Mouse (Mus musculus) brown adipose tissue, adult 24 weeks (tissue): ENCODE measurements around the gene Ell3. TPM values are rescaled to one million over a fixed set of nuclear protein-coding genes. Genes with fewer than 3 reads are reported as not detected.
A peak's percentile ranks its signal among the peaks of the same experiment; 100 is the strongest.

Experiments
- H3K27ac ChIP-seq: fragments of 200-500 bp; replicated peaks from 2 replicates; pipeline ENCODE4 v1.5.1; 2012; ENCODE audit warnings: low read depth, mild to moderate bottlenecking, low read length
- H3K4me1 ChIP-seq: fragments of 200-500 bp; 2 replicates; pipeline ENCODE4 v1.6.1; 2012; ENCODE audit warnings: low read length, mixed read lengths; ENCODE audit not compliant: control insufficient read depth, insufficient read depth, insufficient read length
- H3K4me3 ChIP-seq: fragments of 200-500 bp; 2 replicates; pipeline ENCODE4 v1.5.1; 2012; ENCODE audit warnings: low read depth, mild to moderate bottlenecking, low read length, moderate library complexity; ENCODE audit not compliant: insufficient read depth
- polyA plus RNA-seq: library from polyadenylated mRNA; stranded (reverse); fragments of >200 nt; gene quantifications from 2 replicates; pipeline ENCODE4 v1.2.4, GENCODE M21; 2012; ENCODE audit not compliant: missing spikeins, insufficient read depth, insufficient read length

Gene Ell3
- polyA plus RNA-seq, 1 experiment = not detected

- peaks cover 3% of the 10 kb centered on the region; the same call in 1 of the 2 replicates for H3K4me1 ChIP-seq
- no peak overlapping the region for H3K4me3 ChIP-seq
- no peak overlapping the region for H3K27ac ChIP-seq
Measured at GRCm38 (mm10) chr2:121453917-121454316, 9.8 kb upstream of the Ell3 start.

DNA sequence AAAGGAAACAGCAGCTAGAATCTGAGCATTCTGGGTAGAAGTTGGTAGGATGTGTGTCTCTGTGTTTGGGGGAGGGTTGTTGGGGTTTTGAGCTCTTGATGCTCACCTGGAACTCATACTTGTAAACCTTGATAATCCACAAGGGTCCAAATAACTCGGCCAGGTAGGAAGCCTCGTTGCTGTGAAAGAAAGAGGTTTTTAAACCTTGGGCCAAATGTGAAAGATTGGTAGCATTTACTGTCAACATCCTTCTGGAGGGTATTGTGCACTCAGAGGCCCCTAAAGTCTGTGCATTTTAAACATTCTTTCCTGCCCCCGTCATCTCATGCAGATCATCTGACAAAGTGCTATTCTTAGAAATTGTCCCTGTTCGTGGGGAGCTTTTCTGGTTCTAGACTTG is 8.9 kb upstream of the Ell3 start, which contains the start of gene Hypk:
Gene Hypk (plus strand): TSS at position 301 of the 400 bp plus-strand sequence.
- Histone ChIP-seq H3K27ac (no peak within 1 kb of the TSS), H3K4me3 (no peak within 1 kb of the TSS), H3K4me1 (peaks cover 3% of the 10 kb centered on the region; the same call in 1 of the 2 replicates)

- Histone ChIP-seq H3K4me3 (no peak overlapping the region), H3K27ac (no peak overlapping the region)
Measured at GRCm38 (mm10) chr2:121452361-121452760, 8.3 kb upstream of the Ell3 start.

DNA sequence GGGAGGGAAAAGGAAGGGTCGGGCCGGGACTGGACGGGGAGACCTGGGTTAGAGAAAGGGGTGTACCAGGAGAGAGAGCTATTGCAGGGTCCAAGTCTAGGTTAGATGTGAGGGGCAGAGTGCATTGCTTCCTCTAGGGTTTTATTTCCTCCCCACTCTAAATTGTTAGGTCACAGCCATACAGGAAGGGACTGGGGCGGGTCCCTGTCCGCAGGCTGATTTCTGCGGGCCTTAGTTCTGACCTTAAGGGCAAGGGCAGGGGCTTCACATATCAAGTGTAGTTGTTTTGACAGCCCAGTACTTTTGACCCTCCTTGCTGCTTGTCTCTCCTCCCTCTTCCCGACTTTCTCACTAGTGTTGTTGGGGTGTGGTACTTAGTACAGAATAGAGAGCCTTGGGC is 6.0 kb upstream of the Ell3 start:
- Histone ChIP-seq H3K4me1 (peaks cover 5% of the 10 kb centered on the region; the same call in 1 of the 2 replicates), H3K27ac (peak overlapping the region; percentile 92), H3K4me3 (peak overlapping the region; percentile 94)

More at GRCm38 (mm10) chr2:121452361-121452760, 8.3 kb upstream of the Ell3 start:
- peaks cover 3% of the 10 kb centered on the region; the same call in 1 of the 2 replicates for H3K4me1 ChIP-seq

- peaks cover 5% of the 10 kb centered on the region; the same call in 1 of the 2 replicates for H3K4me1 ChIP-seq
- H3K27ac ChIP-seq = peak overlapping the region; percentile 92
- peak overlapping the region; percentile 94 for H3K4me3 ChIP-seq
Measured at GRCm38 (mm10) chr2:121449545-121450011, 5.5 kb upstream of the Ell3 start.

DNA sequence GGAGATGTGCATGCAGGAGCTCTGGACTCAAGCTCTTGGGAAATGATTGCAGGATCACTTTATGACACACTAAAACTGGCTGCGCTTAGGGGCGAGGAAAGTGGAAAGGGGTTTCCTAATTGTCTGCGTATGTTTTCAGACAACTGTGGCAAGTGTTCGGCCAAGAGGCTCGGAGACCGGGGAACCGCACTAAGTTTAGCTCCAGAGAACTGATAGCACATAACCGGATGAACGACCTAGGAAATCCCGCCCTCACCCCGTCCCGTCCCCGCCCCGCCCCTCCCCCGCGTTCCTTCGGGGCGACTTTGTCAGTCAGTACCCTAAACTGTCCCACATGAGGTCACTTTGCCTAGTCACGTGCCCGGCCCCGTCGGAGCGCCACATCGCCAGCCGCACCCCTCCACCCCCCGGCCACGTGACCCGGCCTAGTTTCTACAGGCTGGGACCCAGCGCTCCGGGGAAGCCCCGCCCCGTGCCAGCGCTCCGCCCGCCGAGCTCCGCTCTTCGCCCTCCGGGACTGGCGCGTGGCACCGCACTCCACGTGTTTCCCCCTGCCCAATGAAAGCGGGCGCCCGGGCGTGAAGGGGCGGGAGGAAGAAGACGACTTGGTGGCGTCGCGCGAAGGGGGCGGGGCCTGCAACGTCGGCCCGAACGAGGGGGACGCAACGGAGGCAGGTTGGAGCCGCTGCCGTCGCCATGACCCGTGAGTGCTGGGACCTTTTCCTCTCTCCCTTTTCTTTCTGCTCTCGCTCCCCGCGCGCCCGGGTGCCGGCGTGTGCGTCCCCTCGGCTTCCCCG is 4.9 kb upstream of the Ell3 start, which contains the start of gene Serf2:
Gene Serf2 (plus strand): TSS at position 457 of the 797 bp plus-strand sequence.
- H3K4me1 ChIP-seq = peaks cover 5% of the 10 kb centered on the region; the same call in 1 of the 2 replicates

GRCm38 (mm10) chr2:121448136-121448535 is 4.1 kb upstream of the Ell3 start:
- Histone ChIP-seq H3K4me3 (peak overlapping the region; percentile 70), H3K4me1 (peaks cover 5% of the 10 kb centered on the region; the same call in 1 of the 2 replicates), H3K27ac (peak overlapping the region; percentile 94)

More for the DNA sequence above, 4.9 kb upstream of the Ell3 start, which contains the start of gene Serf2:
- Histone ChIP-seq H3K27ac (peak within 1 kb of the TSS; percentile 94), H3K4me3 (peak within 1 kb of the TSS; percentile 94)

DNA sequence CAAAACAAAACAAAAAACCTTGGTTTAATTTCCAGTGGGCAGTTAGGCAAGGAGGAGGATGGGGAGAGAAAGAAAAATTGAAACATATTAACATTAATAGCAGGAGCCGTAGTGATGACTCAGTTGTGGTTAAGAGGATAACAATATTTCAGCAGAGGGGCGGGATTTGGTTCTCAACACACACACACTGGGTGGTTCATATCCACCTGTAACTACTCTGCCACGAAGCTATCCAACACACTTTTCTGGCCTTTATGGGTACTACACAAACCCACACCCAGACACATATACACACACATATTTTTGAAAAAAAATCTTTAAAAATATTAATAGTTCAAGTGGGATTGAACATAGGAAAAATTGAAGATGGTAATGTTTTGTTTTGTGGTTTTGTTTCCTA is 2.9 kb upstream of the Ell3 start:
- no peak overlapping the region for H3K4me3 ChIP-seq
- H3K4me1 ChIP-seq = peaks cover 8% of the 10 kb centered on the region; the same call in 1 of the 2 replicates

GRCm38 (mm10) chr2:121446506-121446905 is 2.4 kb upstream of the Ell3 start:
- no peak overlapping the region for H3K4me3 ChIP-seq
- peaks cover 9% of the 10 kb centered on the region; the same call in 1 of the 2 replicates for H3K4me1 ChIP-seq
- 0 out of 2 replicates have a peak overlapping the region, but pooled peaks have one; percentile 7 for H3K27ac ChIP-seq

More for the DNA sequence above, 2.9 kb upstream of the Ell3 start:
- no peak overlapping the region for H3K27ac ChIP-seq

GRCm38 (mm10) chr2:121445117-121445516 is 1.0 kb upstream of the Ell3 start:
- Histone ChIP-seq H3K4me3 (no peak overlapping the region), H3K4me1 (0 out of 2 replicates have a peak, but pooled peaks cover 6% of the 10 kb centered on the region)

GRCm38 (mm10) chr2:121443068-121443349 is 1.1 kb downstream of the Ell3 start:
- Histone ChIP-seq H3K4me3 (peak overlapping the region; percentile 65), H3K27ac (no peak overlapping the region)

More at GRCm38 (mm10) chr2:121445117-121445516, 1.0 kb upstream of the Ell3 start:
- no peak overlapping the region for H3K27ac ChIP-seq

GRCm38 (mm10) chr2:121442259-121443067 is 1.6 kb downstream of the Ell3 start:
- Histone ChIP-seq H3K27ac (no peak overlapping the region), H3K4me1 (0 out of 2 replicates have a peak, but pooled peaks cover 6% of the 10 kb centered on the region), H3K4me3 (peak overlapping the region; percentile 65)

More at GRCm38 (mm10) chr2:121443068-121443349, 1.1 kb downstream of the Ell3 start:
- H3K4me1 ChIP-seq = 0 out of 2 replicates have a peak, but pooled peaks cover 6% of the 10 kb centered on the region

- 0 out of 2 replicates have a peak, but pooled peaks cover 6% of the 10 kb centered on the region for H3K4me1 ChIP-seq
Measured at GRCm38 (mm10) chr2:121441800-121442199, 2.3 kb downstream of the Ell3 start.

DNA sequence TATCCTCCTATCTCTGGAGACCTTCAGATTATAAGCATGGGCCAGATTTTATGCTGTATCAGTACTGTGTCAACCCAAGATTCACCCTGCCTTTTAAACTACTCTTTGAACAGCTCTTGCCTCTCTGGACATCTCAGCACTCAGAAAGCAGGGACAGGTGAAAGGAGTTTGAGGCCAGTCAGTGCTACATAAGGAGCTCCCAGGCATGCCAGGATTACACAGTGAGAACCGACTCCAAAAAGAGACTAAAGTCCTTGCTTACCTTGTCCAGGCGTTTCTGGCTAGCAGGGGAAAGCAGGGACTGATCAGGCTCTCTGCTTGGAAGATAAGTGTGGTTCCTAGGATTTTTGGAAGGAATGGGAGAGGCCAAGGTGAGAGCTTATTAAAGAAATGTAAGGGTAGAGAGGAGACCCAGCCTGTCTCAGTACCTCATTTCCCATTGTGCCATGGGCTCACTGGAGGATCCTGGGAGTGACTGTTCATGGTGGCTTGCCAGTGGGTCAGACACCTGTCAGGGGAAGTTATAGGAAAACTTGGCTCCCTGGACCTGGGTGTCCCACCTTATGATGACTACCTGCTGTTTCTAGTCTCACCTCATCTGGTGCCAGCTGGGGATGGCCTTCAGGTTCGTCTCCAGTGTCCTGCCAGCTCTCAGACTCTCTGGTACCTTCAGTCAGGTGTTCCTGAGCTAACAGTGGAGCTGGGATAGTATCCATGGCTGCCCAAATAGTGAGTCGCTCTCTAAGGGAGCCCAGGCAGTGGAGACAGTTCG is 3.1 kb downstream of the Ell3 start:
- Histone ChIP-seq H3K4me3 (no peak overlapping the region), H3K4me1 (0 out of 2 replicates have a peak, but pooled peaks cover 4% of the 10 kb centered on the region), H3K27ac (no peak overlapping the region)

More at GRCm38 (mm10) chr2:121441800-121442199, 2.3 kb downstream of the Ell3 start:
- Histone ChIP-seq H3K4me3 (peak overlapping the region; percentile 65), H3K27ac (no peak overlapping the region)
